Mouse (Mus musculus) R1 (cell line): ENCODE measurements around the gene Taf13.
A peak's percentile ranks its signal among the peaks of the same experiment; 100 is the strongest.
"Not testable (repeated sequence)": the region's sequence is repeated elsewhere in the genome, so short reads cannot be mapped to it uniquely, and the experiment has no call there.

Experiments
- DNase-seq: peaks from one replicate; pipeline ENCODE4 v3.0.0-alpha.2; 2018; ENCODE audit warnings: low read depth, low spot score

Taf13 gene

DNA sequence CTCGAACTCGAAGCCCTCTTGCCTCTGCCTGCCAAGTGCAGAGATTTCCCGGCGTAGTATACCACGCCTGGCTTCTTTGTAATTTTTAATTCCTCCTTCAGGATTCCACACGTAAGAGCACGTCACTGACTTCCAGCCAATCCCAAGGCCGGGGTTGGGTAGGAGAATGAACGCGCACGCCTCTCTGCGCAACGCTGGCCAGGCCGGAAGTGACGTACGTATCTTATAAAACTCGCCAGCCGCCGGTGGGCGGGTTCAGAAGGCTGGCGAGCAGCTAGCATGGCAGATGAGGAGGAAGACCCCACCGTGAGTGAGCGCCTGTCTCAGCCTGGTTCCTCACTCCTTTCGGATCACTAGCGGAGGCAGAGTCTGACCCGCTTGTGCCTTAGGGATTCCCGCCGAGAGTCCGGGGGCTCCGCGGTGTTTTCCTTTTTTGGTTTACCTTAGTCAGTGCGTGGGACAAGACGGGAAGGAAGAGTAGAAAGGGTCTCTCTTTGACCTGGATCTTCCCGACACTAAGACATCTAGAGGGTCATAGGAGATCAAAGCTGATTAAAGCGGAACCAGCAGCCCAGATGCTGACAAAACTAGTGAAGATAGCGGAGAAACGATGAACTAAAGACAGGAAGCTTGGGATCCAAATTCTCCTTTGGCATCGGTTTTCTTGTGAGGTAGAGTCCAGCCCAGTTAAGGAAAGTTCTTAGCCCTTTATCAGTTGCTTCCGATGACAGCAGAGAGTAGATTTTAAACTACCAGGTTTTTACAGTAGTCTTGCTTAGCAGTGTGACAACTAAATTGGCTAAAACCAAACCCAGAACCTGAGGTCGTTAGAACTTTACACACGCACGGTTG, at the start of gene Taf13:
Gene Taf13, plus strand, starts transcription at position 256 of the 852 bp plus-strand sequence.
- DNase-seq = peak; percentile 97

- no peak for DNase-seq
Measured at GRCm38 (mm10) chr3:108523415-108523814, 48.1 kb upstream of the Taf13 start.

DNA sequence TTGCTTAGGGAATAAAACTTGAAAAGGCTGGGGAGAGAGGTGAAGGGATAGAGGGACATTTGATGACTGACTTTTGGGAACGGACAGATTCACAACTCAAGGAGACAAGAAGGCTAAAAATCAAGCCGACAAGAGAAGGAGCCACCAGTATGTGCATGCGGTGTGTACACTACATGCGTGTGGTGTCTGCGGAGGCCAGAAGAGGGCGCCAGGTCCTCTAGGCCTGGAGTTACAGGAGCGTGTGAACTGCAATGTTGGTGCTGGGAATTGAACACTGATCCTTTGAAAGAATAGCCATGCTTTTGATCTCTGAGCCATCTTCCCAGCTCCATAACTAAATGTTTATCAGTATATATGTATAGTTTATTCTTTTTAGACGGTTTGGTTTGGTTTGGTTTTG, 43.0 kb upstream of the Taf13 start:
- DNase-seq = peak; percentile 66

DNA sequence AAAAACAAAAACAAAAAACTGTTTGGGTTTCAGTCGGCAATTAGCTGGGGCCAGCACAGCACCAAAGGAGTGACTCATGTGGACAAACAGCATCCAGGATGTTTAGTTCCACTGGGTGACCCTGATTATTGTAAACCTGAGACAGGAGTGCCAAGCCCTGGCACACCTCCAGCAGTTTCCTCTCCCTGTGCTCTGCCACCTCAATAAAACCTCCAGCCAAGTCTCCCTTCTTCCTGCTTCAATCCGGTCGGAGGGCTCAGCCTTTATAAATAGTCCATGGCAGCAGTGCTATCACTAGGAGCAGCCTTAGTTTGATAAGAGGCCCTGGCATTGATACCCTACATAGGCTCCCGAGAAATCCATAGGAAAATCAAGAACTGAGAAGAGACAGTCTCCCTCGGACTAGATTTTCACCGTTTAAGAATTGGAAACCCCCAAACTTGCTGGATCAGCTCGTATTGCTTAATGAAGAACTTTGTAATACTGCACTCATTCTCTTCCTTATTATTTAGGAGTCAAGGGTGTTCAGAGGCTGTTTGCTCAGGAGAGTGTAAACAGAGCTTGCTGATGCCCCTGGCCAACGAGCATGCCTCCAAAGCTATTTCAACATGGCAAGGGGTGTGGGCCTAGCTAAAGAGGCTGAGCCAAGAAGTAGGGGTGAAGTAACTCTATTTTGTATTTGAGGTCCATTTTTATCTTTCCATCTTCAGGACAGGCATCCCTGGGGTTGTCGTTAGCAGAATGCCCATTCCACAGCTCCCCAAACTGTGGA, 38.2 kb upstream of the Taf13 start:
- no peak for DNase-seq

DNA sequence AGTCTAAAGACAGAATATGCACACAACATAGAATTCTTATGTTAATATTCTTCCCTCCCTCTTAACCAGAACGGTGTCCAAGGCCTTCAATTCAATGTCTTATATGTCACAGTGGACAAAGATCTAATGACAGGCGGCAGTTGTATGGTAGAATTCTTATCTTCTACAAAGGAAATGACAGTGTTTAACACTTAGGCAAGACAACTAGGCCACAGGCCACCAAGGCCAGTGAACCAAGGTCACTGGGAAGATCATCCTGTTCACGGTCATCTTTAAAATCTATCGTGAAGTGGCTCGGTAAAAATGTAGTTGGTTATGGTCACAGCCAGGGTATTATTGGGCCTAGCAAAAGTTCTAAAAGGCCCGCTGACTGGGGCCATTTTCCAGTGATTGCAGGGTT, 37.5 kb upstream of the Taf13 start, which contains the start of gene 1700013F07Rik:
Gene 1700013F07Rik, plus strand, starts transcription at position 200 of the 400 bp plus-strand sequence.
- DNase-seq = no peak

- DNase-seq = no peak
Measured at GRCm38 (mm10) chr3:108535896-108536516, 35.5 kb upstream of the Taf13 start.

GRCm38 (mm10) chr3:108536517-108537260, 34.8 kb upstream of the Taf13 start, which contains the start of gene 5330417C22Rik:
Gene 5330417C22Rik, minus strand, starts transcription at chr3:108536536.
- peak; percentile 61 for DNase-seq

GRCm38 (mm10) chr3:108537303-108537702, 34.2 kb upstream of the Taf13 start:
- peak; percentile 94 for DNase-seq

GRCm38 (mm10) chr3:108542299-108542698, 29.2 kb upstream of the Taf13 start:
- DNase-seq = no peak

- peak; percentile 72 for DNase-seq
Measured at GRCm38 (mm10) chr3:108554111-108554561, 17.4 kb upstream of the Taf13 start.

DNA sequence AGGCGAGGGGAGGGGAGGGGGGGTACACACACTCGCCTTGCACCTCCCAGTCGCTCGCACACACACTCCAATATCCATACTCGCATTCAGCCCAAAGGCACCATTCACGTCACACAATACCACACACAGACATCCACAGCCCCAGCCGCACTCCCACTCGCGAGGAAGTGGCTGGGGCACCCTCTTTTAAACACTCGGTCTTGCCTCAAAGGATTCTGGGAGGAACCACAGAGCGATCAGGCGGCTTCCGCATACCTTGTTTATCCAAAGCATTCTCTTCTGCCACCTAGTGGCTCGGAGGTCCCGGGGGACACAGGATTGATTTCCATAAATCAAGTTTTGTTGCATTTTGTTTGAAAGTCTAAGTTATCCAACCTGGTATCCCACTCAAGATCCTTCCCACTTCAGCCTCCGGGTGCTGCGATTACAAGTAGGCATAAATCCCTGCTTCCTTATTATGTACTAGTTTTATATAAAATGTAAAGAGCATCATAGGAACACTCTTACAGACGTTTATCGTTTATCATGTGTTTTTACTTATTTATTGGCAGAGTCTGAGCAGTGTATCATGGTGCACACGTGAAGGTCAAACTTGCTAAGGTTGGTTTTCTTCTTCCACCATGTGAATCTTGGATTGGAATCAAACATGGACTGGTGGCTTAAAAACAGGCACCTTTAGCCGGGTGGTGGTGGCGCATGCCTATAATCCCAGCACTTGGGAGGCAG, 16.7 kb upstream of the Taf13 start:
- peak; percentile 98 for DNase-seq

- DNase-seq = no peak
Measured at GRCm38 (mm10) chr3:108557888-108558287, 13.6 kb upstream of the Taf13 start.

GRCm38 (mm10) chr3:108562133-108562730, 9.3 kb upstream of the Taf13 start, which contains the start of gene Tmem167b:
Gene Tmem167b, minus strand, starts transcription at chr3:108562466.
- peak; percentile 99 for DNase-seq

GRCm38 (mm10) chr3:108562777-108563271, 8.7 kb upstream of the Taf13 start:
- no peak for DNase-seq

- peak; percentile 86 for DNase-seq
Measured at GRCm38 (mm10) chr3:108563309-108563708, 8.2 kb upstream of the Taf13 start.

DNA sequence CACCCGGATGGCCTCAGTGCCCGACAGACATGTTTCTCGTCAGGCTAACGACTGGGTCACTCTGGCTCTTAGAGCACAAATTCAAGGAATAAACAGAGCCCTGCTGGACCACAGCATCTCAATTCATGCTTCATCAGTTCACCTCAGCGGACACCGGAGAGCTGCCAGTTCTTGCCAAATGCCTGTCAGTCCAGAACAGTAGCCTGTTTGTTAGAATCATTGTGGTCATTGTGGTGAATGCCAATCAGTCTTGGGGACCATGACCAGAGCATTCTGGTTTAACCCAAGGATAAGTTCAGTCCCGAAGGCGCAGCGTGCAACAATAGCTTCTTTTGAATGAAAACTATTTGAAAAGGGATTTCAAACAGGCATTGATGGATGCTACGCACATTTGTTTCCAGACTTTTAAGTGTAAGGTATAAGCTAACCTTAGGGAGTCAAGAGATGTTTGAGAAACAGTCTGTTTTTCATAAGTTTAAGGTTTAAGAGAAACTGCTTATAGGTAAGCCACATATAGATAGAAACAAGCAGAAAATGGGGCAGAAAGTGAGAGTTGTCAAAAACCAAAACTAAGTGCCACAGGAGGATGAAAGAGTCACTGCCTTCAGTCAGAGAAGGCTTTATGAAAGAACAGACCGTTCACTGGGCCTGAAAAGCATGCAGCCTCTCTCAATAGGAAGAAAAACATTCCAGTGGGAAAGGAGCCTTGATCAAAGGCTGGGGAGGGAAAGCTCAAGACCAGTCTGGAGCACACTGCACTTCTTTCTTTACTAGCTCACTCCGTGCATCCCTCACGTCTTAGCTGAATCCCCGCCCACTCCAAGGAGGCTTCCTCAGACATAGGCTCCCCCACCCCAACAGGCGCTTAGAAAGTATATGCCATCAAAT, 3.3 kb upstream of the Taf13 start:
- DNase-seq = no peak

DNA sequence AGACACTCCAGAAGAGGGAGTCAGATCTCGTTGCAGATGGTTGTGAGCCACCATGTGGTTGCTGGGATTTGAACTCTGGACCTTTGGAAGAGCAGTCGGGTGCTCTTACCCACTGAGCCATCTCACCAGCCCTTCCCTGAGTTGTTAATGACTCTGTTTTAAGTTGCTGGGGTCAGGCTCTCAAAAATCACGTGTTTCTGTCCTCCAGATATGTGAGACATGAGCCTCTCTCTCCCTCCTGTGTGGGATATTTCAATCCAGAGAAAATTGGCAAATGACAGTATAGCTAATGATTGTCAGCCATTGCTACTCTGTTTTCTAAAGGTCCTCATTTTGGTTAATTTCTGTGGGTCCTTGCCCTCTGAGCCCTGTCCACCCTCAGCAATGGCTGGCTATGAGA, 1.9 kb upstream of the Taf13 start:
- not testable (repeated sequence) for DNase-seq

- no peak for DNase-seq
Measured at GRCm38 (mm10) chr3:108570813-108571212, 685 bp upstream of the Taf13 start.
